ENCODE assay signal across 11 mouse cellular contexts in the genomic region with DNA sequence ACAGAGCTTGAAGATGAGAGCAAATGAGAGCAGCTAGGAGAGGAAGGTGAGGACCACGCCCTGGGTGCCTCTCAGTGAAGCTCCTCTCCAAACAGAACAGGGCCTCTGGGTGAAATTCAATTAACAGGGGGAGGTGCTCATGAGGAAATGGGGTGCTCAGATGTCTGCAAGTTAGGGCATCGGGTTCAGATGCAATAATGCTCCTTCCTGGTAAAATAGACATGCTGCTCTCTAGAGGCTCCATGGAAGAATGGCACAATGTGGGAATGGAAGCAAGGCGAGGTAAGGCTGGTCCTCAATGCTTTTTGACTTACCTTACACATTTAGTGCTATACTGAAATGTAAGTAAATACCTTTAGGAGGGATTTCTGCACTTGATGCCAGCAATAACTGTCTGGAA.
DNase-seq lines count a peak whose midpoint lies in the region; ATAC-seq lines count a peak whose summit lies in the region.
"Had no signal": no experiment of that assay in that cellular context is flagged by ENCODE, and none has a peak within 500 bp of the region (broad histone marks: within the 10 kb centered on the region; RNA-seq: fewer than 3 reads in every experiment).

No protein-coding gene starts in this region.

- DNase-seq in frontal cortex, postnatal 25 days (ENCODE audit: low spot score in 2 of 2): no peak
- DNase-seq in layer of hippocampus, postnatal 36 days: peak; percentile 2 to 16
- DNase-seq in layer of hippocampus, adult 8-10 months (ENCODE audit: low spot score in 2 of 2): no peak
- DNase-seq in CD4-positive, CD25-positive, alpha-beta regulatory T cell, adult 2 months (ENCODE audit: low read depth, low spot score): peak; percentile 20
- DNase-seq in embryo, embryonic 11 days: peak; percentile 38
- DNase-seq in kidney, adult 9 months: no peak
- DNase-seq in adrenal gland, adult (ENCODE audit: inconsistent age in 2 of 2, low spot score in 1 of 2): no peak
- DNase-seq: kidney, postnatal 36 days; lung, postnatal 10 days had no signal

- peak; percentile 89 for ATAC-seq in frontal cortex, adult (ENCODE audit: low TSS enrichment)
- ATAC-seq: hindbrain, embryonic 16.5 days had no signal

Comparison
In these comparisons a context has a peak if more than half of its experiments do, and no peak if none do; other contexts are left out.
1. DNase-seq: peak in layer of hippocampus, postnatal 36 days (2 of 2), CD4-positive, CD25-positive, alpha-beta regulatory T cell, adult 2 months (single experiment) and embryo, embryonic 11 days (single experiment); none in frontal cortex, postnatal 25 days (0 of 2), layer of hippocampus, adult 8-10 months (0 of 2), kidney, adult 9 months (single experiment) and adrenal gland, adult (0 of 2).